In genomic region chr19:23966376-23966775, GRCm38 (mm10) we compare ENCODE assay signal across 23 mouse cellular contexts.
DNase-seq lines count a peak whose midpoint lies in the region; ATAC-seq and TF ChIP-seq lines count a peak whose summit lies in the region.
"Had no signal": no experiment of that assay in that cellular context is flagged by ENCODE, and none has a peak within 500 bp of the region (broad histone marks: within the 10 kb centered on the region; RNA-seq: fewer than 3 reads in every experiment).

No protein-coding gene starts in this region.

- peak; percentile 90 for DNase-seq in heart, adult 11 months
- DNase-seq in heart, postnatal 14 days = no peak
- DNase-seq in stomach, postnatal 0 days (ENCODE audit: low spot score) = no peak
- DNase-seq: forebrain, postnatal 0 days; gastrocnemius, postnatal 10 days; kidney, adult 9 months; kidney, postnatal 14 days; layer of hippocampus, adult 9-11 months; liver, embryonic 13.5 days; midbrain, embryonic 14.5 days had no signal

- peaks cover 47% of the 10 kb centered on the region for H3K4me1 ChIP-seq in heart, embryonic 12.5 days (replicated peaks)
- peaks cover 51% of the 10 kb centered on the region for H3K4me1 ChIP-seq in heart, embryonic 16.5 days (ENCODE audit: control insufficient read depth, insufficient read depth, low read length)
- peaks cover 13% of the 10 kb centered on the region for H3K4me1 ChIP-seq in stomach, embryonic 16.5 days (ENCODE audit: control insufficient read depth, insufficient read depth, low read length)
- H3K4me1 ChIP-seq in stomach, postnatal 0 days (replicated peaks; ENCODE audit: control insufficient read depth, insufficient read depth) = 0 out of 2 replicates have a peak, but pooled peaks cover 2% of the 10 kb centered on the region
- H3K4me1 ChIP-seq: liver, embryonic 13.5 days had no signal

- ATAC-seq in heart, embryonic 12.5 days (ENCODE audit: insufficient number of reproducible peaks, low FRiP score) = no peak
- no peak for ATAC-seq in heart, embryonic 16.5 days (replicated peaks; ENCODE audit: extremely low read depth, insufficient read depth, low FRiP score)
- no peak for ATAC-seq in stomach, embryonic 16.5 days (ENCODE audit: insufficient read depth, low FRiP score)
- ATAC-seq in stomach, postnatal 0 days (ENCODE audit: low FRiP score, low TSS enrichment) = no peak
- ATAC-seq: activated CD4-positive, CD25-positive, alpha-beta regulatory T cell, adult 4 months; forebrain, postnatal 0 days; intestine, postnatal 0 days had no signal

- TF ChIP-seq CTCF in stomach, postnatal 0 days (IDR thresholded peaks at IDR 0.05; ENCODE audit: low read depth) = no peak

- H3K27me3 ChIP-seq in heart, embryonic 12.5 days (replicated peaks) = no peaks in the 10 kb centered on the region
- no peaks in the 10 kb centered on the region for H3K27me3 ChIP-seq in heart, embryonic 16.5 days (ENCODE audit: control insufficient read depth, insufficient read depth, low read length)
- H3K27me3 ChIP-seq in stomach, embryonic 16.5 days (ENCODE audit: control insufficient read depth, insufficient read depth, low read length) = no peaks in the 10 kb centered on the region
- no peaks in the 10 kb centered on the region for H3K27me3 ChIP-seq in stomach, postnatal 0 days (ENCODE audit: control insufficient read depth, insufficient read depth, low read length)
- H3K27me3 ChIP-seq: CH12.LX; embryonic facial prominence, embryonic 15.5 days; forebrain, embryonic 12.5 days; limb, embryonic 15.5 days; liver, embryonic 13.5 days had no signal

- no peak for TF ChIP-seq EP300 in stomach, postnatal 0 days (optimal IDR thresholded peaks at IDR 0.05)

- H3K9me3 ChIP-seq in heart, embryonic 12.5 days (replicated peaks) = peaks cover 7% of the 10 kb centered on the region
- H3K9me3 ChIP-seq in heart, embryonic 16.5 days (replicated peaks; ENCODE audit: control insufficient read depth, low read length) = no peaks in the 10 kb centered on the region
- H3K9me3 ChIP-seq in stomach, embryonic 16.5 days (replicated peaks; ENCODE audit: control insufficient read depth, low read length) = no peaks in the 10 kb centered on the region
- H3K9me3 ChIP-seq in stomach, postnatal 0 days (ENCODE audit: control insufficient read depth, low read length) = no peaks in the 10 kb centered on the region
- H3K9me3 ChIP-seq: embryonic facial prominence, embryonic 10.5 days; embryonic facial prominence, embryonic 15.5 days; forebrain, embryonic 12.5 days; limb, embryonic 10.5 days; limb, embryonic 15.5 days; liver, embryonic 13.5 days had no signal

- H3K9ac ChIP-seq in heart, embryonic 12.5 days = no peak overlapping the region
- H3K9ac ChIP-seq in heart, embryonic 16.5 days (ENCODE audit: low read length) = no peak overlapping the region
- no peak overlapping the region for H3K9ac ChIP-seq in stomach, embryonic 16.5 days (ENCODE audit: low read length)
- no peak overlapping the region for H3K9ac ChIP-seq in stomach, postnatal 0 days (ENCODE audit: low read length)
- H3K9ac ChIP-seq: embryonic facial prominence, embryonic 15.5 days; forebrain, embryonic 12.5 days; forebrain, postnatal 0 days; hindbrain, embryonic 14.5 days; limb, embryonic 15.5 days; liver, embryonic 13.5 days had no signal

- no peak overlapping the region for H3K4me2 ChIP-seq in heart, embryonic 12.5 days
- no peak overlapping the region for H3K4me2 ChIP-seq in heart, embryonic 16.5 days (ENCODE audit: low read depth, low read length)
- no peak overlapping the region for H3K4me2 ChIP-seq in stomach, embryonic 16.5 days (ENCODE audit: low read depth, low read length)
- no peak overlapping the region for H3K4me2 ChIP-seq in stomach, postnatal 0 days (replicated peaks; ENCODE audit: low read depth)
- H3K4me2 ChIP-seq: embryonic facial prominence, embryonic 15.5 days; forebrain, embryonic 12.5 days; hindbrain, embryonic 14.5 days; limb, embryonic 15.5 days; liver, embryonic 13.5 days had no signal

- no peak overlapping the region for H3K4me3 ChIP-seq in heart, embryonic 12.5 days
- no peak overlapping the region for H3K4me3 ChIP-seq in heart, embryonic 16.5 days (ENCODE audit: low read length)
- H3K4me3 ChIP-seq in stomach, embryonic 16.5 days (replicated peaks; ENCODE audit: low read length) = no peak overlapping the region
- H3K4me3 ChIP-seq in stomach, postnatal 0 days (ENCODE audit: low read depth, low read length) = no peak overlapping the region
- H3K4me3 ChIP-seq: embryonic facial prominence, embryonic 10.5 days; embryonic facial prominence, embryonic 15.5 days; forebrain, embryonic 12.5 days; limb, embryonic 10.5 days; limb, embryonic 15.5 days; liver, embryonic 13.5 days had no signal

- no peak overlapping the region for H3K27ac ChIP-seq in heart, embryonic 12.5 days (ENCODE audit: poor library complexity, severe bottlenecking)
- H3K27ac ChIP-seq in heart, embryonic 16.5 days (ENCODE audit: low read length) = peak overlapping the region; percentile 78
- peak overlapping the region; percentile 50; the same call in 1 of the 2 replicates for H3K27ac ChIP-seq in stomach, embryonic 16.5 days (ENCODE audit: low read length)
- no peak overlapping the region for H3K27ac ChIP-seq in stomach, postnatal 0 days (replicated peaks)
- H3K27ac ChIP-seq: embryonic facial prominence, embryonic 10.5 days; forebrain, embryonic 12.5 days; hindbrain, embryonic 14.5 days; limb, embryonic 10.5 days; liver, embryonic 13.5 days; macrophage had no signal

- H3K36me3 ChIP-seq in heart, embryonic 12.5 days = peaks cover 4% of the 10 kb centered on the region; the same call in 1 of the 2 replicates
- H3K36me3 ChIP-seq in heart, embryonic 16.5 days (ENCODE audit: control insufficient read depth, insufficient read depth) = no peaks in the 10 kb centered on the region
- no peaks in the 10 kb centered on the region for H3K36me3 ChIP-seq in stomach, embryonic 16.5 days (ENCODE audit: control insufficient read depth, insufficient read depth, low read length)
- H3K36me3 ChIP-seq in stomach, postnatal 0 days (ENCODE audit: control insufficient read depth, insufficient read depth, low read length) = no peaks in the 10 kb centered on the region
- H3K36me3 ChIP-seq: embryonic facial prominence, embryonic 10.5 days; embryonic facial prominence, embryonic 15.5 days; forebrain, embryonic 12.5 days; limb, embryonic 10.5 days; limb, embryonic 15.5 days; liver, embryonic 13.5 days had no signal

- intact Hi-C loops in heart, postnatal 14 days (cut with DNase I) = loop anchor here (5.0 to 10.0 kb wide), 4 partner anchors 131 to 308 kb away; partner anchors contain the start of genes Apba1 and Ptar1

- 88% methylated on average over 9 of the region's 9 CpGs for WGBS in heart, embryonic 12.5 days
- 87% methylated on average over 9 of the region's 9 CpGs for WGBS in heart, embryonic 16.5 days
- 78% methylated on average over 9 of the region's 9 CpGs for whole genome bisulfite sequencing in stomach, embryonic 16.5 days
- 69% methylated on average over 9 of the region's 9 CpGs for WGBS in stomach, postnatal 0 days

Comparison
In these comparisons a context has a peak if more than half of its experiments do, and no peak if none do; other contexts are left out.
1. H3K27ac ChIP-seq: peak in heart, embryonic 16.5 days (single experiment) and stomach, embryonic 16.5 days (single experiment); none in heart, embryonic 12.5 days (single experiment) and stomach, postnatal 0 days (single experiment).